Mouse (Mus musculus) lung, postnatal 4 days (tissue): ENCODE data around the gene Emb.
"Not testable (repeated sequence)": the region's sequence is repeated elsewhere in the genome, so short reads cannot be mapped to it uniquely, and the experiment has no call there.

Source experiments
- DNase-seq, 2 experiments: peaks; one replicate each; pipeline ENCODE4 v3.0.0; 2021

The Emb gene

DNA sequence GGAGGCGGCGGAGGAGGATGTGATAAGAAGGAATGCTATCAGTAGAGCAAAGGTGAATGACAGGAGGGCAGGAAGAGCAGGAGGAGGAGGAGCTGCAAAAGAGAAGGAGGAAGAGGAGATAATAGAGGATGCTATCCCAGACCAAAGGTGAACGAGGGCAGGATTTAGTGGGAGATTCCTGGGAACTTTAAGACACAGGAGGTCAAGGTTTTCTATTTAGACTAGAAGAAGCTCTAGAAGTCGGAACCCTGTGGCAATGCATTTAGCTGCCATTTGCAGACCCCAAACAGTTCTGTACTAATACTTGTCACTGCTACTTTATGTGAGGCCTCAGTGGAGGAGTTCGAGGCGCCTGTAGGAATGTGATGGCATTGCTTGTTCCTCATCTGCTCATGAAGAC is at the start of gene Emb:
Gene Emb, plus strand, starts transcription at position 301 of the 400 bp plus-strand sequence.
- DNase-seq, result no peak

DNA sequence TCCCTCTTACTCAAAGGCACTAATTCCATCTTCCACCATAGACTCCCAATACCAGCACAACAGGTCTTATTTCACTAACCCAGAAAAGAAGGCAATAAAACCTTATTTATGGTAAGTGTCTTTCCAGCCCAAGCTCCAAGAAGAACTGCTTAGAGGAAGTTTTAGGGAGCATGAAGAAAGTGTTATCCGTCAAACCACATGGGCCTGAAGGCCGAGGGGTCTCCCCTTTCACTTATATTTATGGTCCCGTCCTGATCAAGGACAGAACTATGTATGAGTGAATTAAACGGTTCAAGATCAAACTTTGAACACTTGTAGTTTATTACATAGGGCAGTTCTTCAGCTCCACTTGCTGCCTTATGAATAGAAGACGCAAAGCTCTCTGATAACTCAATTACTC is 44.4 kb upstream of the Emb start:
- no peak for DNase-seq

DNA sequence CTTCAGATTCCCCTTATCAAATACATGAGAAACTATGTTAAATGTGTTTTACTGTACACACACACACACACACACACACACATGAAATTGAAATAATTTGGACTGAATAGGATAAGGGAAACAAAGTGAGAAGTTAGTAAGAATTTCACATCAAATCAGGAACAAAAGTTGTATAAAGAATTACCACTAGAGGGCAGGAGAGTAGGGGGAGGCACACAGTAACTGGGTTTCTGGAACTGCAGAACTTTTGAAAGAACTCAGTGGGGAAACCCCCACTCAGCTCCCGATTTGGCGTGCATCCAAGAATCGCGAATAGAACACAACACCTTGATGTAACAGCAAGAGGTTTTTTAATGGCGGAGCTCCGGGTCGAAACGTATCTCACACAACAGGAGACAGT is 43.3 kb upstream of the Emb start:
- DNase-seq, result no peak

DNA sequence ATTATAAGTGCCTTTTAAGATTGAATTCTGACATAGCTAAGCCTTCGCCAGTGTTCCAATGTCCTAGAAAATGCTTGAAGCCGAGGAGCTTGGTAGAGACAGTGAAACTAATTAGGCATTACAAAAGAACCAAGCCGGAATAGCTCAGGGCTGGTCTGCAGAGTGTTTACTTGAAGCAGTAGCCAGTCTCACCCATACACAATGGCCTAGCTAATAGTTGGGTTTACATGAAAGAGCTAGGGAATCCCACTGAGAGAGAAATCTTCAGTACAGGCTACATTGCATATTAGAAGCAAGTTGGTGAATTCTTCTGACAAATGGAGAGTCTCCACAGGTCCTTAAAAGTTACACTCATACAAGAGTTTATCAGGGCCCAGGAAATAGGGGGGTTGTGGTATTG is 27.4 kb upstream of the Emb start:
- DNase-seq, result not testable (repeated sequence)

DNA sequence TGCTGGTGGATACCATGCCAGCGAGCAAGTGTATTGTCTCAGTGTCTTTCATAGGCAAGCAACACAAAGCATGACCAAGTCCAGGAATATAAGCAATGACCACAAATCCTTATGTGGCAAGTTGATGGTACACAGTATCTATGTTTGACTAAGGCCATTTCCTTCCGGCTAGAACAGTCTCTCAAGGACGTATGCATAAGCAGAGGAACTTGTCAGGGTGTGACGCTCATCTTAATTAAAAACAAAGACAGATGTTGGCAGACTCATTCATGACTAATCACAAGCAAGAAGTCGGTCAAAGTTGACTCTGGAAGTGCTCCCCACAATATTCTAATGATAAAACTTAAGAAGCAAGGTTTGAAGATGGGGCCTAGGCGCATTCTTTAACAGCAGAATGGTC is 25.0 kb upstream of the Emb start:
- DNase-seq, result no peak

DNA sequence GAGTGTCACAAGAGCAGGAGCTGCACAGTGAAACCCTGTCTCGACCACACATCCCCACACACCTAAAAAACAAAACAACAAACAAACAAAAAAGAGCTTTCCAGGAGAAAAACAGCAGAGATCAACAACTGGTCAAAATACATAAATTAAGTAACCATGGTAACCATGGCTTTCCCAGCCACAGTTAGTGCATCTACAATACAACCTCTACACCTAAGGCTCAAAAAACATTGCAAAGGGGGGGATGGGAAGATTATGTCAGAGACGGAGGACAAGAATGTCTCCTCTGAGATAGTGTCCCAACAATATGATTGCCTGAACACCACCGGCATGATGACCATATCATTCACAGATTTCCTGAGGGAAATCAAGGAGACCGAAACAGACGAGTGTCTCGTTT is 23.0 kb upstream of the Emb start:
- DNase-seq, result no peak

DNA sequence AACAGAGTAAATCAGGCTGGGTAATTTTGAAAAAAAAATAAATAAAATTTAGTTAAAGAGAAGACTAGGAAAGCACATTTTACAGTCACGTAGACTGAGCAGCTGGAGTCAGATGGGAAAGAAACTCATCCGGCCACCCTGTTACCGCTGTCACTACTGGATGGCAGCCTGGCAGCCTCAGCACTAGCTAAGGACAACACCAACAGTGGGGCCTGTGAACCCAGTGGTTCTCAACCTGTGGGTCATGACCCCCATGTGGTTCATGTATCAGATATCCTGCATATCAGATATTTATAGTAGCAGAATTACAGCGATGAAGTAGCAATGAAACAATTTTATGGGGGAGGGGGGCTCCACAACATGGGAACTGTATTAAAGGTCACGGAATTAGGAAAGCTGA is 16.2 kb upstream of the Emb start:
- no peak for DNase-seq

DNA sequence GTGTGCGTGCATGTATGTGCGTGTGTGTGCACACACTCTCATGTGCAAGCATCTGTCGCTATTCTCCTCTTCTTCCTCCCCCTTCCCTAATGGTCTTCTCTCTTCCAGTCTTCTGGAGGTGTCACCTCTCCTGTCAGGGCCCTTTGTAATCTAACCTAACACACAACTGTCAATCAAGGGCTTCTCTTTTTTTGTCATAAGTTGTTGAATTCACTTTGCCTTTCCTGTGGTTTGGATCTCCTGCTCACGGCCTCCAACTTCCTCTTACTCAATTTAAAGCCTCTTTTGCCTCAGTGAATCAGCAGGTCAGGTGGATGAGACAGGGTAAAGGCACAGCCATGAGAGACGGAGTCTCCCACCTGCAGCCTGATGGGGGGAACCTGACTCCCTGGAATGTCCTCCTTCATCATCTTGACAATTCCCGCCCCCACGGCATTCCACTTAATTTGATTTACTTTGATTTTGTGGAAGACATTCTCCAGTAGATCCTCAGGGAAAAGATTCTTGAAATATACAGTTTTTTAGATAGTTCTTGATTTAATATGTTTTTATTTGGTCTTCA is 14.8 kb upstream of the Emb start:
- no peak for DNase-seq

DNA sequence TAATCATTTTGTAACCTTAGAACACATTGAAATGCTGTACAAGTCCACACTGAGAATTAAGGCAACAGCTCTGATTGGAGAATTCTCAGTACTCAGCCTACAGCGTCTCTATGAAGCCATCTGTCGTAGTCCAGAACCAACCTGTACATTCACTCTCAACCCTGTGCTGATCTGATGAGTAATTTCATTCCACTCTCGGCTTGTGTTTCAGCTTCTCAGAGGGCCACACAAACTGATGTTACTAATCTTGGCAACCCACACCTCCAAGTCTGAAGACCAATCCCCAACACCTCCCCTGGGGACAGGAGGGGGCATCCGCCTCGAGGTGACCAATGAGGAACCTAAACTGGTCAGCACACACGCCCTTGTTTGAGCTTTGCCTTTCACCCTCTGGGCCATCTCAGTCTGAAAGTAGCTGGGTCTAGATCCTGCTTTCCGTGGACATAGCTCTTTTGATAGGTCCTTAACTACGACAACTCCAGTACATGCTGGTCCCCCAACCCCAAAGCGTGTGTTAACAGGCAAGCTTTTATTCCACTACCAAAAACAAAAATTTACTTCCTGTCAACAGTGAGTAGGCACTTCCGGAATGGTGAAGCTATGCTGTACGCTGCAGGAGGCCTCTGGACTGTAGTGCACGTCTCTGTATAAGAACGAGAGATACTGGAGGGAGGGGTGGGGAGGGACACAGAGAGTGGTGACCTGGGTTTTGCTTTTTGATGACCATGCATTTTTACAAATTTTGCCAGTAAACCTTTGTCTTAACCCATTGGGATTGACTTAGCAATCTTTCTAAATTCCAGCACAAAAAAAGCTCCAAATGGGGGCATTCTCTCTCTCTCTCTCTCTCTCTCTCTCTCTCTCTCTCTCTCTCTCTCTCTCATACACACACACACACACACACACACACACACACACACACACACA is 12.5 kb upstream of the Emb start:
- DNase-seq, result no peak

DNA sequence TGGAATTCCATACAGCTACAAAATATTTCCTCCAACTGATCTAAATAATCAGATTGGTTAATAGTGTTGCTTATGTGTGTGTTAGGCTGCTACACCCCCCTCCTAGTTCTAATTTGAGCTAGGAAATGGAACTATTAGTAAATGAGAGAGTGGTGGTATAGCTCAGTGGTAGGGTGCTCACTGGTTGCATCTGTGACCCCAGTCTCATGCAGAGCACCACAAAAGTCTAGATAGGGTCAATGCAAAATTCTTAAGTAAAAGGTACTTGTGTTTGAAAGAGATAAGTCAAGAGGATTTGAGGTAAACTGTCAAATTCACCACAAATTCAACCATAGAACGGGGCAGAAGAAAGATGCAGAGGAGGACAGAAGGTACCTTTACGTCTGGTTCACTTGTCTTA is 10.7 kb upstream of the Emb start:
- no peak for DNase-seq

DNA sequence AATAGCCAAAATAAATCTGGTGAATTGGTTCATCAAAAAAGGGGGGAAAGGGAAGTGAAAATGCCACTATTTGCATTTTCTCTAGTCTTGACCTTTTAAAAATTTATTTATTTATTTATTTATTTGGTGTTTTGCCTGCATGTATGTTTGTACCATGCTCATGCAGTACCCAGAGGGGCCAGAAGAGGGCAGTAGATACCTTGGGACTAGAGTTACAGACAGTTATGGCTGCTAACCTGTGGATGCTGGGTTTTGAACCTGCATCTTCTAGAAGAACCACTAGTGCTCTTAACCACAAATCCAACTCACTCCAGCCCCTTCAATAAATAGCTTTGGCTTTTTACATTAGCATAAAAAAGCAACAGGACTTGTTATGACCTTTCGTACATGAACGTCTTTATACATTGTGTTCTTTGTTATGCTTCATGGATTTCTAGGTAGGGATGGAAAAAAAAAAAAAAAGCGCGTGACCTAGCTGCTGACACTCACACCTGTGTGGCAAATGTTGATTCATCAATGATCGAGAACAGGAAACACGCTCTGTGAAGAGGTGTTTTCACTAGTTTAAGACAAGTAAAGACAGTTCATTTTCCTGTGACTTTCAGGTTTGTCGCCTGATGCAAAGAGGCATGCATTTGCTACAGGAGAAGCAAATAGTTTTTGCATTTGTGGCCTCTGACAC is 9.8 kb upstream of the Emb start:
- peak; percentile 43 to 84 for DNase-seq

DNA sequence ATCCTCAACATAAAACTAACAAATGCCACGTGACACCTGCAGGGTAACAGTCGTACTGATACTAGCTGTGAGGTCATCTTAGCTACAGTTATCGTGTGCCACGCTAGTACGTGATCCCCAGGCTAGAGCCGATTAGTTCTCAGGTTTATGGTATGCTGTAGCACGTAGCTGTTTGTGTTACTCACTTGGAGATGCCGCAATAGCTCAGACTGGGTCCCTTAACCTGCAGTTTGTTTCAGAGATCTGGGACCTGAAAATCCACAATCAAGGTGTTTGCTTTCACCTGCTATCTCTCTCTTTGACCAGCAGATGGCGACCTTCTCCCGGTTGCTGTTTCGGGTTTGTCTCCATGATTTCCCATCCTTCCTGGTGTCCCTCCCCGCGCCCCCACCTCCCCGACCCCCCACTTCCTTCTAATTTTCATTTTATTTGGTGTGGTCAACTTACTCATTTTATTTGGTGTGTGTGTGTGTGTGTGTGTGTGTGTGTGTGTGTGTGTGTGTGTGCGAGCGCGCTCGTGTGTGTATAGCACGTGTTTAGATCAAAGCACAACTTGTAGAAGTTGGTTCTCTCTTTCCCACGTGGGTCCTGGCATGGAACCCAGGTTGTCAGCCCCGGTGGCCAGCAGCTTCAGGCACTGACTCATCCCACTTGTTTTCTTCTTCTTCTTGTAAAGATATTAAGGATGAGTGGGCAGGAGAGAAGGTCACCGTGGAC is 5.4 kb upstream of the Emb start:
- DNase-seq, result no peak

DNA sequence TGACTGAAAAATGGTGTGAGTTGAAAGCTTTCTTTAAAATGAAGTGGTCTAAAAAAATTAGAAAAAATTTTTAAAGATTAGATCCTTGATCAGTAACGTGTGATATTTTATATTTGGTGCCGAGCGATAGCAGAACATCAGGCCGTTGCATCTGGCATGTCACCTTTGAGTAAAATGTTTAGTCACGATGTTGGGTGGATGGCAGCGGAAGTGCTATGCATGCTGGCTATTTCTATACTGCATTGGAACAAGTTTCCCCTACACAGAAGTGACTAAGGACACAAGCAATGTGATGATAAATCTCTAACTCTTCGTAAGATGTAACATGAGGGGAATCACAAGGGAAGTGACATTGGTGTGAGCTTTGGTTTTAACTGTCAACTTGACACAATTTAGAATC is 3.7 kb upstream of the Emb start:
- DNase-seq, result no peak

DNA sequence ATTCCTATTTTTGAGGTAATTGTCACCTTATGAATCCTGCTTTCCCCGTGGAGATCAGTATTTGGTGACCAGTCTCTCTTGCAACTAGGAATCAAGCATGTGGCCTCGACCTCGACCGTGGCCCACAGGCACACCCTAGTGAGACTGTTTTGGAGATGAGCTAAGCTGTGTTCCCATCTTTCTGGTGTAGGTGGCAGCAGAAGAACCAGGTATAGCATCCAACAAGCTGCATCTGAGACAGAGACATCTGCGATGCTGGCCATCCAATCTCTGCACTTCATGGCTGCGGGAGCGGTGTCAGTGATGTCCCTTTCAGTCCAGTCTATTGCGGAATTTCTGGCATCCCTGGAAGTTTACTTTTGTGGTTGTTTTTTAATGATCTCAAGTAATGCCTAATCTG is 2.3 kb upstream of the Emb start:
- no peak for DNase-seq

DNA sequence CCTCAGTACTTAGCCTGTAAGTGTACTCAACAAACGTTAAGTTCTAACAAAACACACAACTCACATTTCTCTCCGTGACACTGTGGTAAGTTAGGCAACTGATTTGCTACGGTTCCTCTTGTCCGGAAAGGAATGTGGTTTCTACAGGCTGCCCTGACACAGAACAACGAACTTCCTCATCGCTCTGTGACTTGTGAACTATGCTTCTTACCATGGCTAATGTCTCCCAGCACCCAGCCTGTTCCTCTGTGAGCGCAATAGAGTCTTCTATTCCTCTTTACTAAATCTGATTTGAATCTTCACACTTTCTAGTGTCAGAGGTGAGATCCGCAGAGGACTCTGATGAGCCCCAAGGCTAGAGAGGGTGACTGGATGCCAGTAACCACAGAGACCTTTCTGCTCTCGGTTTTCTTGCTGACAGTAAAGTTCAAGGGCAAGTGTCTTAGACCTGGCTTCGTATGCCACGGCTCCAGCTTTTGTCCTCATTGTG is 3.1 kb downstream of the Emb start:
- DNase-seq, result peak in 1 of 2 experiments; percentile 49

DNA sequence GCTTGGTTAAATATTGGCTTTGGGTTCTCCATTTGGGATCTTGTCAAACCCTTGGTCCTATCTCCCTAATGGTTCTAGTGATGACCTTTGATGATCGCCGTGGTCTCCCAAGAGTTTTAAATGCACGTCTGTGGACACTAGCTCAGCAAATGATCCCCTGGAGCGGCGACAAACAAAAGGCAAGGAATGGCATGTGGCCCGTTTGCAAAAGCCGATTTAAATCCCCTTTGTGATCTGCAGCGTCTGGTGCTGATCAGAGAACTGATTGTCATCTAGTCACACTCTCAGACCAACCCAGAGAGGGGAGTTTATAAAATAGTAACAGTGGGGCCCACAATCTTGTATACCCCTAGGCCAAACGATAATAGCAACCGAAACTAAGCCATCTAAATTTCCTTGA is 7.1 kb downstream of the Emb start:
- DNase-seq, result no peak

DNA sequence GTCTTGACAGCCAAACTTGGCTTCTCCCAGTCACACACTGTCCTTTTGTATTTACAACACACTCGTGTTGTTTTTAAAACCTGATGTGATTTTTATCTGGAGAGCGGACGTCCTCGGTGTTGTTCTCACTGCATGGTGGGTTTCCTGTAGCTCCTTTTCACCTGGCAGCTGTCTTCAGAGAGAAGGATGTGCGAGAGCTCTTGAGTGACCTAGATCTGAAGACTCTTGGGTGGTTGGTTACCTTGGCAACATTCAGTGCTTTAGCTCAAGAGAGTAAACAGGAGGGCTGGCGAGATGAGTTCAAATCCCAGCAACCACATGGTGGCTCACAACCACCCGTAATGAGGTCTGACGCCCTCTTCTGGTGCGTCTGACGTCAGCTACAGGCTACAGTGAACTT is 7.8 kb downstream of the Emb start:
- no peak for DNase-seq

DNA sequence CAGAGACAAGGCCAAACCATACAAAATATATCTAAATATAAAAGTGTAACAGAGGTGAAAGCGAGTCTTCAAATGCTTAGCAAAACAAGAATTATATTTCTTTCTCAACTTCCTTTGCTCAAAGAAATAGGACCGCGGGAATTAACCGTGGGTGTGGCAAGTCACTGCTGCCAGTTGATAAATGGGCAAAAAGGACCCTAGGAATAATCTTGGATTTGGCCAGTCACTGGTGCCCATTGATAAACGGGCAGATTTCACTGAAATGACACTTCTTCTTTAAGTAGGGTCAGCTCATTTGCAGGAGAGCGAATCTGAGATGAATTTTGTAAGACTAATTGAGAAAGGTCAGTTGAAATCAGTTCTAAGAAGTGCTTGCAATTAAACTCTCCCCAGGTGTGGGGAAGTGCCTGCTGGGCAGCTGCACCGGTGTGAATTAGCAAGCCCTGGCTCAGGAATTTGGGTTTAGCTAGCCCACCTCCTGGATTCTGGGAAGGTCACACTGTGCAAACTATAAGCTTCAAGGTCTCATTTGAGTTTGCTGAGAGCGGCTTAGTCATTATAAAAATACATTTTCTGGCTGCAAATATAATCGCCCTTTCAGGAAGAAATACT is 8.5 kb downstream of the Emb start:
- no peak for DNase-seq

DNA sequence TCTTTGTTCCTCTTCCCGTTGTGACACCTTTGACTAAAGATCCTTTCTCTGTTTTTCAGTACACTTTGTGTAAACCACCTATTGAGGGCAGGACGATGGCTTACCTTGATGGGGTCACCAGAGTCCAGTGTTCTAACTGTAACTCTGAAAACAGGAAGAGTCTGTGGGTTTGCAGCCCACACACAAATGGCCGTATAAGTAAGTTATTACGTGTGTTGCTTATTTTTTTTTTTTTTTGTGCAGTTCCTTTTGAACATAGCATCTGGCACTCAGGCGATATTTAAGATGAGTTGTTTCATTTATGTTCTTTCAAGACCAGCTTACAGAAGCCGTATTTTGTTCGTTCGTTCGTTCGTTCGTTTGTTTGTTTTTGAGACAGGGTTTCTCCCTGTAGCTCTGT is 9.3 kb downstream of the Emb start:
- no peak for DNase-seq

DNA sequence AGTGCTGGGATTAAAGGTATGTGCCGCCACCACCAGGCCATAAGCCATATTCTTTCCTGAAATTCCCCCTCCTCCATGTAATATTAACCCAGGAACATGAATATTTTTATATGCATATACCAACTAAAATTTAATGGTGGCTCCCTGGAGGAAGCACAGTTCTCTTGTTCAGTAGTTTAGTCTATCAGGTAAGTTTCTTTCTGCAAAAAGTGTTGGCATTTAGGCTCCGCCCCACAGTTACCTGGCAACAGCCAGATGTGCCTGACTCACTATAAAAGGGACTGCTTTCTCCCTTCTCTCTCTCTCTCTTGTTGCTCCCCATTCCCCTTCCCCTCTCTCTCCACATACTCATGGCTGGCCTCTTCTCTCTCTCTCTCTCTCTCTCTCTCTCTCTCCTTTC is 9.8 kb downstream of the Emb start:
- no peak for DNase-seq

DNA sequence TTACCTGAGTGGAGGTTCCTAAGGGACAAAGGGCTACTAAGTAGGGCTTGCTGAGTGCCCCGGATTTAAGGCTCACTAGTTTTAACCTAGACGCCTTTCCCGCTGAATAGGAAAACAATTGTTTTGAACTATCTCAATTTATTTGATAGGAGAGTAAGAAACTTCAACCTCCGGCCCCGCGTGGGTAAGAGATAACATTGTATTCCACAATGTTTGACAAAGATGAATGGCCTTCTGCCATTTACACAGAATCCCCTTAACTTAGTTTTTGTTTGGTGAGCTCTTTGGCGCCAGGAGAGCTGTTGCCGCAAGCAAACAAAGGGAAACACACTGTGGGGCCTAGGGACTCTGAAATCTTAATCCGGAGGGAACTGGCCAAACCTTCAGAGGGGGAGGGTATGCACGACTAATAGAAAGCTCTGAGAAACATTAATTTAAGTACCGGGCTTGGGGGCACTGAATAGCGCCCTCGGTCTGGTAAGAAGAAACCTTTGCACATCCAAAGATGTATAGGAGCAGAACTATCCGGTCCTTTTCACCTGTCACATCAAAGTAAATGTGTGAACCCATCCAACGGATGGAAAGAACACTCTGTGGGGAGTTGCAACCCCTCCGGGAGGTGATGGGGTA is 11.7 kb downstream of the Emb start:
- no peak for DNase-seq
